Mouse (Mus musculus) small intestine, adult 2 months (tissue): ENCODE measurements around the gene Cfap43.

Experiments
- CTCF ChIP-seq: fragments of 200-500 bp; IDR thresholded peaks from 2 replicates; pipeline ENCODE4 v1.5.1; 2012; ENCODE audit warnings: low read depth, mild to moderate bottlenecking, control low read depth, inconsistent platforms, low read length, moderate library complexity, mixed read lengths; ENCODE audit not compliant: insufficient replicate concordance, insufficient read length; ENCODE audit errors: extremely low read depth
- POLR2A ChIP-seq: fragments of 200-500 bp; IDR thresholded peaks from 2 replicates; pipeline ENCODE4 v1.6.1; 2012; ENCODE audit warnings: low read depth, mild to moderate bottlenecking, control low read depth, inconsistent platforms, low read length, moderate library complexity

DNA sequence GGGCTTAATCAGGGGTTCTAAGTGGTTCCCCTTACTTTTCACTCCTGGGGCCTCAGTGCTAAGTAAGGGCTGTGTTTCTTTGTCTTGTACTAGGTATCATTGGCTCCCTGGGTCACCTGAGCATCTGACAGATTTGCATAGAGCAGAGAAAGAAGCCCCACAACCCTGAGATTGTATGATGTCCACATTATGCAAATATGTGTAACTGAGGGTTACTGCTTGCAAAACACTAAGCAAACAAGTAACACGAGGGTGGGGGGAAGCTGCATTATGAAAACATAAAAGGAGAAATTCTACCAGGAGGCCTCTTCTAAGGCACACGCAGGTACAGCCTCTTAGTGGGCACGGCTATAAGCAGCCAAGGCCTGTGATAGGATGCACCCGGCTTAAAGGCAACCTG, 3.8 kb downstream of the Cfap43 start:
- TF ChIP-seq CTCF: no peak
- TF ChIP-seq POLR2A: no peak
